Mouse (Mus musculus): ENCODE results near the gene Cbl.

Cbl gene

GRCm38 (mm10) chr9:44106182-44106581 is 127.7 kb downstream of the Cbl start:
- DNase-seq (ENCODE audit: extremely low read depth, low read depth), result no peak

GRCm38 (mm10) chr9:44105781-44106180 is 128.1 kb downstream of the Cbl start:
- DNase-seq (ENCODE audit: extremely low read depth, low read depth), result no peak

- DNase-seq (ENCODE audit: extremely low read depth, low read depth), result no peak
These were observed 129.0 kb downstream of the Cbl start for GRCm38 (mm10) chr9:44104881-44105280.

GRCm38 (mm10) chr9:44101490-44101889 is 132.4 kb downstream of the Cbl start, which contains the start of gene Mfrp:
TSS of gene Mfrp (plus strand) at chr9:44101729.
- no peak for DNase-seq (ENCODE audit: extremely low read depth, low read depth)

GRCm38 (mm10) chr9:44096536-44096935 is 137.3 kb downstream of the Cbl start:
- no peak for DNase-seq (ENCODE audit: extremely low read depth, low read depth)

- no peak for DNase-seq (ENCODE audit: extremely low read depth, low read depth)
These were observed 138.1 kb downstream of the Cbl start for GRCm38 (mm10) chr9:44095781-44096180.

- DNase-seq (ENCODE audit: extremely low read depth, low read depth), result peak; percentile 51
These were observed 139.1 kb downstream of the Cbl start for GRCm38 (mm10) chr9:44094737-44095136.

GRCm38 (mm10) chr9:44093612-44094503 is 140.0 kb downstream of the Cbl start:
- DNase-seq (ENCODE audit: extremely low read depth, low read depth), result no peak
